Mouse (Mus musculus) layer of hippocampus, adult 9-10 months (tissue): ENCODE data around the gene Il1b.

Experiments
- DNase-seq: peaks from one replicate; pipeline ENCODE4 v3.0.0; 2022; ENCODE audit warnings: low spot score

Il1b gene

DNA sequence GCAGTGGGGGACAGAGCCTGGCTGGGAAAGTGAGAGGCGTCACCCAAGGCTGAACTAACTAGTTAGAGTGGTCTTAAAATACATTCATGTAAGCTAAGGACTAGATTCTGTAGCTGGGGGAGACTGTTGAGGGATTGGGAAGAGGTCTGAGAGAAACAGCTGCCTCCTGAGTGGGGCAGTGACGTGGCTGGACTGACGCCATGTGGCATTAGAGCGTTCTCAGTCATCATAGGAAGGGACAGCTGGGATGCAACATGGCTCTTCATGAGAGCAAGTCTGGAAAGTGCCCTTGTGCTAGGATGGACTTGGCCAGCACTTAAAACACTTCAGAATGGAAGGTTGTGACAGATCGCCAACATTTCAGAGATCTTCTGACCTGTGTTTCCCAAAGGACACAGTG lies 2.1 kb downstream of the Il1b start:
- no peak for DNase-seq

DNA sequence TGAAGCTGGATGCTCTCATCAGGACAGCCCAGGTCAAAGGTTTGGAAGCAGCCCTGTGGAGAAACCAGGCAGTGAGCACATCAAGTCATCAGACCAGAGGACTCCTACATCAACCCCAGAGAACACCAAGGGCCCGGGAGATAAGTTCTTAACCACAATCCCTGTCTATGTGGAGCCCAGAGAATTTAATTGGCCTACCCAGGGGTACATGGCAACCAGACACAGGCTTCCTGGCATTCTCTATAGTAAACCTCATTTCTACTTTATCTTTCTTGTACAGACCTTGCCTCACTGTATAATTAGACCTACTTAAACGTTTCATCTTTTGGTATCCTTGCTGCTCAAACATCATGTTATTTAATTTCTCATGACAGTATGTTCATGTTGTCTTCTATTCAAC lies 2.8 kb downstream of the Il1b start:
- no peak for DNase-seq

DNA sequence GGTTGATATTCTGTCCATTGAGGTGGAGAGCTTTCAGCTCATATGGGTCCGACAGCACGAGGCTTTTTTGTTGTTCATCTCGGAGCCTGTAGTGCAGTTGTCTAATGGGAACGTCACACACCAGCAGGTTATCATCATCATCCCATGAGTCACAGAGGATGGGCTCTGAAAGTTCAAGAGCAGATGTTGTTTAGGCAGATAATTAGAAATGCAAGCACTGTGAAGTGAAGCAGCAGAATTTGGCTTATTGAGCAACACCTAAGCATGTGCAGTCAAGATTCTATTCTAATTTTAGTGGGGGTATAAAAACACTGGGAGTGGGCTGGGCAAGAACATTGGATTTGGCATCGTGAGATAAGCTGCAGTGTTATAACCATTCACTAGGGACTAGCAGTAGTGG lies 3.7 kb downstream of the Il1b start:
- DNase-seq: no peak

DNA sequence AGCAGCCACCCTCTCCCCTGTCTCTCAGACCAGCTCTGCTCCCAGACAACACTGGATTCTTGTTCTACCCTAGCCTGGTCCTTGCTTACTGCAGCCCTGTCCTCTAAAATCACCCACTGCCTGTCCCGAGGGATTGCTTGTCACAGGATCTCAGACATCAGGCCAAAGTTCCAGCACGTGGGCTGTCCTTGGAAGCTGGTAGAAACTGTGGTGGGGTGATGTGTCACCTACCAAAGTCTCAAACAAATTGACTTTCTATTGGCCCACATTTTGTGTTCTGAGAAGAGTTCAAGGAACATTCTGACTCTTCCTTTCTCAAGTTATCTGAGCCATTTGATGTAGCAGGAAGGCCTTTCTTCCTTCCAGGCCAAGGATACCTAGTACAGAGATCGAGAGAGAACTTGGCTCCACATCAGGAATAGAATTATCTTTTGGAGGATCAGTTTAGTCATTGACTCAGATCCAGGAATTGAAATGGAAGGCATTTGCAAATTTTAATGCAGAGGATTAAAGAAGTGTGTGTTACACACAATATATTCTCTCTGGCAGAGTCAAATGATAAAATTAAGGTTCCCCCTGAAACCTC lies 9.9 kb downstream of the Il1b start:
- no peak for DNase-seq

DNA sequence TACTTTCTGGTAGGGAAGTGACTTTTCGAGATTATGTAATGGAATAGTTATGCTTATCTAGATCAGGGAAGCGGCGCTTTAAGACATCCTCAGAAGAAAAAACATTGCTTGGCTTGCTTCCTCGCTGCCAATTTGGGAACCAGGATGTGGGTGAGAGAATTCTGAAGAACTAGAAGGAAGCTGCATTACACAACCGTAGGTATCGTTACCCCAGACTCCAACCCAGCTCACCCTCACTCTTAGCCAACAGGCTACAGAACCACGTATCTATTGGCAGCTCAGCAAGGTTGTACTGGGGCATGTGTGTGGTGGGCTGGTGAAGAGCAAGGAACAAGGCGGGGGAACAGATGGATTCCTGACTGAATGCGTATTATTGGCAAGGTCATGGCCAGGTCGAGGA lies 10.7 kb downstream of the Il1b start:
- DNase-seq: peak; percentile 39

DNA sequence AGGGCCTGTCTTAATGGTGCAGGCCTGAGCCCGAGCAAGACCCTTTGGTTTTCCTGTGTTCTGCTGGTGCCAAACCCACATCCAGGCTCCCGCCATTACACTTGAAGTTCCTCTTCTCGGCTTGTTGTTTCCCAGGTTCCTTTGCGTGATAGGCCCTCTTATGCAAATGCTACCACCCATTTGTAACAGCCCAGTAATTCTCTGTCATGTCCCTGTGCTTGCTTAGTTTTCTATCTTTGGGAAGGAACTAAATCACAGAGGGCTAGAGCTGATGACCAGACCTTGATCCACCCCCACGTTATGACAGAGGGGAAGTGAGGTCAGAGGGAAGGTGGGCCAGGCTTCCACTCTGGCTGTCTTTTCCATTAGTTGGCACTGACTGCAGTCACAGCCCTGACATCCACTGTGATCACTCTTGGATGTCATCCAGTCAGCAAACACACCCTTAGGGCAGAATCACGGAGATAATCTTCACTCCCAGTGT lies 32.8 kb downstream of the Il1b start:
- no peak for DNase-seq

DNA sequence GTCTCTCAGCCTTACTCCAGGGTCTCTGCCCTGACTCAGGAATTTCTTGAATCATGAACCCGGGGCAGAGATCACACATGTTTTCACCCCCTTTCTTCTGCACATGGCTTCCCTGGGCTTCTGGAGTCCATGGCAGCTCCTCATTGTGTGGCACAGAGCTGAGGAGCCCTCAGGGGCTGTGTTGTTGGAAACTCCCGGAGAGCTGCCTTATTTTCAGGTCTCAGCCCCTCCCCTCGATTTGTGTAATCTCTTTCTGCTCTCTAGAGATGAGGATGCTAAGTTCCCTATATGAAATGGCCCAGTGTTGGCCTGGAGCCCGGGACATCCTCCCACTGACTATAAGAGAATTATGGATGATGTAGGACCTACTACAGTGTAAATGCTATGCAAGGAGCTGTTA lies 37.5 kb downstream of the Il1b start:
- no peak for DNase-seq

DNA sequence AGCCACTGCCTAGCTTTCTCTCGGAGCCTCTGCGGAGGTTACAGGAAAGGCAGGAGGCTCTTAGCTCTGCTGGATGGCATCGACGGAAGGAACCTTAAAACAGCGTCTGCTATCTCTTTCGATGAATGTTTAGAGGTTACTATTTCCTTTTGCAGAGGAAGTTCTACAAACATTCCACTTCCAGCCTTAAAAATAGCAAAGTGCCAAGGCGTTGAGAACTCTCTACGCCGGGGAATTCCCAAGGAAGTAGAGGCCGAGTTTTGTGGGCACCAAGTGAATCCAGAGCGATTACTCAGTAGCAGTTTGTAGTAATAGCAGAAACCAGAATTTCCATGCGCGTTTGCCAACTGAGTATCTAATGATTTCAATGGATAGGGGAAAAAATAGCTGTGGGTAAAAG lies 40.4 kb downstream of the Il1b start:
- DNase-seq: no peak

DNA sequence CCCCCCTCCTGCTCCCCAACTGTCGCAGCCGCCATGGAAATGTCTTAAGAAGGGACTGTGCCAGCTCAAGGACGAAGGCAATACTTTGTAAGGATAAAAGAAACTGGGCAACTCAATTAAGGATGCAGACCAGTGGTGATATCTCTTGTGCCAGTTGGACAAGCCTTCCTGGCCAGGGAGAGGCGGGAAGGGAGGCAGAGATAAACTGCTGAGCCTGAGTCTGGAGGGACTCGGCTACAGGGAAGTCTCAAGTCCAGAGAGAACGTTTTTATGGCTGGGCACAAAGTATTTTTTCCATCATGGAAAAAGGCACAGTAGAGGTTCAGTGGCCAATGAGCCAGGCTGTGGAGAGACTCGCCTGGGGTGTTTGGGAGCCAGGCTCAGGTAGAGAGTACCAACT lies 40.9 kb downstream of the Il1b start:
- no peak for DNase-seq

DNA sequence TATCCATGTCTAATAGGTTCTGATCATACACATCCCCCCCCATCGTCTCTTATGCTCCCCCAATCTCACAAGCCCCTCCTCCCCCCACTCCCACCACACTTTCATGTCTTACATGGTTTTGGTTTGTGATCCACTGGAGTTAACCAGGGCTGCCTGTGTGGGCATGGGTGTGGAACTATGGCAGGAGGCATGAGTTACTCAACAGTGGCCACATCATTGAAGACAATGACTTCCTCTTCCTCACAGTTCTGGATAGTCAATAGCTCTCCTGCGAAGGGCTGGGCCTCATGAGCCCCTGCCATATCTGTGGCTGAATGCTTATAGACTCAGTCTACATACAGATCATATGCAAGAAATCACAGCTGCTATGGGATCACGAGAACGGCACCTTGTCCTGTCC lies 42.7 kb downstream of the Il1b start:
- DNase-seq: no peak

DNA sequence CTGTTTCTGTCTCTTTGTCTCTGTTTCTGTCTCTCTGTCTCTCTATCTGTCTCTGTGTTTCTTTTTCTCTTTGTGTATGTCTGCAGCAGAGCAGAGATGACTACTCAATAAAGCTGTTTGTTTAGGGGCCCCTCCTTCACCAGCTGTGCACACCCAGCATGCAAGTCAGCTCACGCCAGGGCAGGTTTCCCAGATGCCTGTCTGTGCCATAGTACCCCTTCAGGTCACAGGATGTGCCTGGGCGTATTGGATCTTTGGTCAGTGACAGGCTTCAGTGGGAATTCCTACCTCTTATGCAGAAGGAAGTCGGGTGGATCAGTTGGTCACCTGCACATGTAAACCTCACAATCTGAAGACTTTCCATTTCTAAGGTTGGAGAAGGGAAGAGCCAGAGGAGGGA lies 46.7 kb downstream of the Il1b start:
- DNase-seq: no peak

DNA sequence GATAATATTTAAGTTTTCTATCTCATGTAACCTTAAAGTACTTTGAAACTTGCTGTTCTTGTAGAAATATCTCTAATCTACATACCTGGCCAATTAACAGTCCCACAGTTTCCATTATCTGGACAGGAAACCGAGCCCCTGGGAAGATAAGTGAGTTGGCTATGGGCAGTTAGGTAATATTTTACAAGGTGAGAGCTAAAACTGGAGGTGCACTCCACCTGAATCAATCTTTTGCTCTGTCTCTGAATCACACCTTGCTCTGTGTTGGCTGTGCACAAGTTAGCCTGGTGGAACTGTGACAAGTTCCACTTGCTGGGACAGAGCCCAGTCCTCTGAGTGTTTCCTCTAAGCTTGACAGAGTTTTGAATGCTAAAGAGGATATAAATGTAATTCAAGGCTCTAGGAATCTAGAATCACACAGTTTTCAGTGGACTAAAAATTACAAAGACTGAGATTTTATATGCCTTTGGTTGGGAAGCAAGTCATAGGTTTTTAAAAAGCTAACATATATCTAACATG lies 48.8 kb downstream of the Il1b start:
- no peak for DNase-seq

DNA sequence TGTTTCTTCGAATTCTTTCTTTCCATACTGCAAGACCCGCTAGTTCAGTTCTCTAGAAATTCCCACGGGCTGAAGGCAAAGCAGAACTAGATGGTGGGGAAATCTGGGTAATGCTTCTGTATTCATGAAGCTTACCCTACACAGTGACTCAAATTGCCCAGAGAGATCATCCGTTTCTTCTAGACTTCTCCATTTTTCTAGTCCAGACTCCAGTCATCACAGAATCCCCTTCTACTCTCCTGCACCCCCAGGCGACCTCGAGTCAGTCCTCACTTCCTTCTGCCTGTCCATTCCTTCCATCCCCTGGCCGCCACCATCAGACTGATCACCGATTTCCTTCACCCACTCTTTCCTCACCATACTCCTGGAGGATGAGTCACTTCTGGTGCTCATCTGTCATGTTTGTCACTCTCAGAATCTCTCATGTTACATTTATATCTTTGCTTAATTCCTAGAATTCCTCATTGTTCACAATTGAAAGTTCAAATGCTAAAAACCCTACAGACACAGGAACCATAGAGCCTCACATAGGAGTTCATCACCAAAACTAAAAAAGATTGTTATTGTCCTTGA lies 50.8 kb downstream of the Il1b start:
- no peak for DNase-seq

DNA sequence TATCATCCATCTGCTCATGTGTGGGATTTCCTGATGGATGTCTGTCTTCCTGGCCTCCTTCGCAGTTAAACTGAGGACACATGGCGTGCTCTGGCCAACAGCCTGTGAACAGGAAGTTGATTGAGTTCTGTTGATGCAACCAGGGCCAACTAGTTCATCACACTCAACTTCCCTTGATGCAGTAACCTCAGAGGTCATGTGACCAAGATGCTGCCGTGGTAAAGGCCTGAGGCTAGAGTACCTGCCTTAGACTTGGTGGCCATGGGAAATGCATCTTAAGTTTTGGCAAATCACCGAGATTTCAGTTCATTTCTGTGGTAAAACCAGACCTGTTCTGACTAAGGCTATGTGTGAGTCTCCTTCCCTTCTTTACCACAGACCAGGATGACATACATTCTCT lies 55.1 kb downstream of the Il1b start:
- no peak for DNase-seq

DNA sequence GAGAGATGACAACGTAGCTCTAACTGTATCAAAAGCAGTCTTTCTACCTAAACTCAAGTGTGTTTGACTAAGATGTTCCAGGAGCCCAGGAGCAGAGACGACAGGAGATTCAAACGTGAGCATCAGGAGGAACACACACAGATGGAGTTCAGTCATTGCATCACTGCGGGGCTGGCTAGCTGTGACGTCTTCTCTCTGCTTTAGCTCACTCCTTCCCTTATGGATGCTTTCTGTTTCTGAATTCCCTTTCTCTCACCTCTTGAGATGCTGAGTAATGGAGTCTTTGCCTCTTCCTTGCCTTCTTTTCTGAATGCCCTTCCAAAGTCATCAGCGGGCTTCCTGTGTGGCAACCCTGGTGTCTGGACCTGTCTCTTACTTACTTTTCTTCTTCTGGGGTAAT lies 56.1 kb downstream of the Il1b start:
- no peak for DNase-seq
